8 mouse cellular contexts compared by ENCODE assay signal in the genomic region with DNA sequence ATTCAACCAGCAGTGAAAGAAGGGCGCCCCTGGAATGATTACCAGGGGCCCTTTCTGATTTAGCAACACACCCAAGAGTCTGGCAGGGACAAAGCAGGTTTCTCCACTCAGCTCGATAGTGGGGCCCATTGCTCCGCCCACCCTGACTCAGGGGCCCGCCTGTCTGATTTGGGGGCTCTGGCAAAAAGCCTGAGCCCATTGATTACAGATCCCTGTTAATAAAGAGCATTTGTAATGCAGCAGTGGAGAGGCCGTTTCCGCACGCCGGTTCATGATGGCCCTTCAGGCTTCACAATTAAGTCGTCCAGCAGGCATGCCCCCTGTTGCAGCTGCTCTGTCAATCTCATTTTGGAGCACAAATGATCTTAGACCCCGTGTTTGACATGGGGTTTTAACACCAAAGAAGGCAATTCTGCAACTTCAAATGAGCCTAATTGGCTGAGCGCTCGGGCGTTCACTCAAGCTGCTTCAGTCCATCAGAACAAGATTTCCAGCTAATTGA.
A peak's percentile ranks its signal among the peaks of the same experiment; 100 is the strongest.
DNase-seq lines count a peak whose midpoint lies in the region; ATAC-seq lines count a peak whose summit lies in the region.
"Had no signal": no experiment of that assay in that cellular context is flagged by ENCODE, and none has a peak within 500 bp of the region (broad histone marks: within the 10 kb centered on the region; RNA-seq: fewer than 3 reads in every experiment).

No protein-coding gene starts in this region.

- H3K9me3 ChIP-seq in forebrain, embryonic 12.5 days = no peaks in the 10 kb centered on the region
- H3K9me3 ChIP-seq in limb, embryonic 12.5 days = no peaks in the 10 kb centered on the region
- no peaks in the 10 kb centered on the region for H3K9me3 ChIP-seq in stomach, embryonic 14.5 days (ENCODE audit: control insufficient read depth, low read depth, low read length)

- no peaks in the 10 kb centered on the region for H3K36me3 ChIP-seq in forebrain, embryonic 12.5 days (replicated peaks)
- H3K36me3 ChIP-seq in limb, embryonic 12.5 days = no peaks in the 10 kb centered on the region
- H3K36me3 ChIP-seq in stomach, embryonic 14.5 days (ENCODE audit: control insufficient read depth, insufficient read depth, low read length) = no peaks in the 10 kb centered on the region

- no peak overlapping the region for H3K9ac ChIP-seq in forebrain, embryonic 12.5 days
- 0 out of 2 replicates have a peak overlapping the region, but pooled peaks have one; percentile 31 for H3K9ac ChIP-seq in limb, embryonic 12.5 days (replicated peaks)
- H3K9ac ChIP-seq in stomach, embryonic 14.5 days (replicated peaks; ENCODE audit: low read depth, low read length) = no peak overlapping the region

- H3K27me3 ChIP-seq in forebrain, embryonic 12.5 days = peaks cover 10% of the 10 kb centered on the region; the same call in 1 of the 2 replicates
- H3K27me3 ChIP-seq in limb, embryonic 12.5 days = no peaks in the 10 kb centered on the region
- H3K27me3 ChIP-seq in stomach, embryonic 14.5 days (ENCODE audit: control insufficient read depth, insufficient read depth, low read length) = no peaks in the 10 kb centered on the region
- H3K27me3 ChIP-seq: Patski had no signal

- ATAC-seq in forebrain, embryonic 12.5 days (ENCODE audit: low FRiP score) = peak; percentile 97
- peak; percentile 78 for ATAC-seq in limb, embryonic 12.5 days (ENCODE audit: insufficient number of reproducible peaks, insufficient read depth, low FRiP score, low TSS enrichment, low read depth)
- ATAC-seq in stomach, embryonic 14.5 days (ENCODE audit: insufficient number of reproducible peaks, insufficient read depth, low FRiP score, low read depth) = peak; percentile 49; the same call in 1 of the 2 replicates
- ATAC-seq: Patski had no signal

- H3K4me2 ChIP-seq in forebrain, embryonic 12.5 days = peak overlapping the region; percentile 34
- peak overlapping the region; percentile 56 for H3K4me2 ChIP-seq in limb, embryonic 12.5 days
- no peak overlapping the region for H3K4me2 ChIP-seq in stomach, embryonic 14.5 days (replicated peaks; ENCODE audit: low read depth, low read length)

- no peak overlapping the region; the same call in 1 of the 2 replicates for H3K4me3 ChIP-seq in forebrain, embryonic 12.5 days (replicated peaks)
- peak overlapping the region; percentile 23 for H3K4me3 ChIP-seq in limb, embryonic 12.5 days (replicated peaks)
- no peak overlapping the region for H3K4me3 ChIP-seq in stomach, embryonic 14.5 days (ENCODE audit: low read depth, low read length)

- intact Hi-C loops in left cerebral cortex, postnatal 4 days (cut with DNase I) = no loop called here

- peak overlapping the region; percentile 80 for H3K27ac ChIP-seq in forebrain, embryonic 12.5 days
- peak overlapping the region; percentile 14; the same call in 1 of the 2 replicates for H3K27ac ChIP-seq in limb, embryonic 12.5 days
- H3K27ac ChIP-seq in stomach, embryonic 14.5 days (ENCODE audit: low read length) = no peak overlapping the region

- WGBS in forebrain, embryonic 12.5 days = 3% methylated on average over 13 of the region's 13 CpGs
- 13% methylated on average over 13 of the region's 13 CpGs for WGBS in limb, embryonic 12.5 days
- 45% methylated on average over 13 of the region's 13 CpGs for WGBS in stomach, embryonic 14.5 days

- H3K4me1 ChIP-seq in forebrain, embryonic 12.5 days = peaks cover 27% of the 10 kb centered on the region
- no peaks in the 10 kb centered on the region; the same call in 1 of the 2 replicates for H3K4me1 ChIP-seq in limb, embryonic 12.5 days (replicated peaks)
- H3K4me1 ChIP-seq in stomach, embryonic 14.5 days (ENCODE audit: control insufficient read depth, insufficient read depth, low read length) = no peaks in the 10 kb centered on the region

- DNase-seq in left cerebral cortex, postnatal 4 days = peak; percentile 33
- DNase-seq in left cerebral cortex, adult 11 months (ENCODE audit: low spot score) = no peak
- no peak for DNase-seq in adrenal gland, postnatal 36 days
- DNase-seq in gastrocnemius, postnatal 4 days (ENCODE audit: low spot score in 2 of 2) = no peak
